Mouse (Mus musculus) heart, adult 2 months (tissue): ENCODE results near the gene Gm47995.
"Not testable (repeated sequence)": the region's sequence is repeated elsewhere in the genome, so short reads cannot be mapped to it uniquely, and the experiment has no call there.

Experiments used
- CTCF ChIP-seq: fragments of 200-600 bp; IDR thresholded peaks from 2 replicates; pipeline ENCODE4 v1.8.1; 2022; ENCODE audit warnings: antibody characterized with exemption, mild to moderate bottlenecking, moderate library complexity
- POLR2A ChIP-seq: fragments of 200-500 bp; IDR thresholded peaks from 2 replicates; pipeline ENCODE4 v1.6.1; 2011; ENCODE audit warnings: mild to moderate bottlenecking, low read depth, low read length, control low read depth; ENCODE audit not compliant: insufficient read depth

- TF ChIP-seq POLR2A, CTCF: not testable (repeated sequence)
Observed at GRCm38 (mm10) chr1:151182266-151182665, 16.0 kb upstream of the Gm47995 start, which contains the start of gene Gm47985.
